22 mouse cellular contexts compared by ENCODE assay signal in genomic region chr14:16613975-16614374, GRCm38 (mm10).
"Had no signal": no experiment of that assay in that cellular context is flagged by ENCODE, and none has a peak within 500 bp of the region (broad histone marks: within the 10 kb centered on the region; RNA-seq: fewer than 3 reads in every experiment).

No protein-coding gene starts in this region.

- DNase-seq: cerebellum, adult 18-20 months; cerebellum, adult 2 months; cerebellum, adult 8-10 months; cerebellum, adult 9-10 months; cerebellum, adult 9-11 months; cerebellum, postnatal 10 days; cerebellum, postnatal 14 days; cerebellum, postnatal 25 days; cerebellum, postnatal 36 days; embryo, embryonic 11 days; forebrain, postnatal 0 days; gastrocnemius, adult 2 months; gastrocnemius, postnatal 14 days; gastrocnemius, postnatal 25 days; gastrocnemius, postnatal 36 days; heart, adult 11 months; heart, adult 18-20 months; heart, adult 2 months had no signal

- ATAC-seq: forebrain, embryonic 13.5 days; forebrain, embryonic 14.5 days; forebrain, embryonic 15.5 days; forebrain, embryonic 16.5 days; forebrain, postnatal 0 days had no signal
